In the genomic region with DNA sequence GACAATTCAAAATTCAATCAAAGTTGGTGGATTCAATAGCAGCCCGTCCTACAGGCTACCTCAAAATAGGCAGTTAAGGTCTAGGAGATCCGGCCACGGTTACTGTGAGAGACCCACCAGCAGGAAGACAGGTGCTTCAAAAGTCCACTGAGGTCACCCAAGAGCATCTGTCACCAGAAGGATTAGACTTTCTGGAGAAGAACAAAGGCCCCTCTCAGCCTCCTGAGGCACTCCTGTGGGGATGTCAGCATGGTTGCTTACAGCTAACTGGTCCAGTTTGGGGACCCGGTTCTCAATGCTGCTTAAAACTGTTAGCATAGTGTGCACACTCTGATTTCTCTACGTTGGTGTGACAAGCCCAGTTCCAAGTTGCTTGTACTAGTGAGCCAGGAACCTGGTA, we compare ENCODE assay signal across 17 mouse cellular contexts.
"Had no signal": no experiment of that assay in that cellular context is flagged by ENCODE, and none has a peak within 500 bp of the region (broad histone marks: within the 10 kb centered on the region; RNA-seq: fewer than 3 reads in every experiment).

No protein-coding gene starts in this region.

- H3K4me3 ChIP-seq: limb, embryonic 13.5 days; liver, embryonic 15.5 days; midbrain, embryonic 10.5 days; myocyte; neural tube, embryonic 15.5 days had no signal

- DNase-seq: kidney, adult 8-10 months; kidney, postnatal 36 days; left cerebral cortex, postnatal 4 days; lung, adult 2 months; lung, postnatal 4 days; midbrain, embryonic 14.5 days; thymus, adult 2 months; thymus, postnatal 36 days had no signal

- H3K27me3 ChIP-seq: limb, embryonic 13.5 days; liver, embryonic 15.5 days; neural tube, embryonic 15.5 days had no signal

- H3K4me1 ChIP-seq: limb, embryonic 13.5 days; liver, embryonic 15.5 days; midbrain, embryonic 10.5 days; neural tube, embryonic 15.5 days had no signal

- ATAC-seq: lung, postnatal 0 days had no signal

- H3K9me3 ChIP-seq: liver, embryonic 15.5 days; neural tube, embryonic 15.5 days had no signal

- H3K36me3 ChIP-seq: limb, embryonic 13.5 days; liver, embryonic 15.5 days; midbrain, embryonic 10.5 days; neural tube, embryonic 15.5 days had no signal

- H3K27ac ChIP-seq: kidney, postnatal 0 days; limb, embryonic 13.5 days; liver, embryonic 15.5 days; midbrain, embryonic 10.5 days; neural tube, embryonic 15.5 days; stomach, postnatal 0 days had no signal

- H3K9ac ChIP-seq: limb, embryonic 13.5 days; liver, embryonic 15.5 days; neural tube, embryonic 15.5 days had no signal

- H3K4me2 ChIP-seq: limb, embryonic 13.5 days; liver, embryonic 11.5 days; liver, embryonic 15.5 days; neural tube, embryonic 15.5 days had no signal
